Mouse (Mus musculus) cerebellum, adult 11 months (tissue): ENCODE results near the gene 4921539E11Rik.

ENCODE experiments used
- DNase-seq: peaks from one replicate; pipeline ENCODE4 v3.0.0; 2022

The 4921539E11Rik gene

DNA sequence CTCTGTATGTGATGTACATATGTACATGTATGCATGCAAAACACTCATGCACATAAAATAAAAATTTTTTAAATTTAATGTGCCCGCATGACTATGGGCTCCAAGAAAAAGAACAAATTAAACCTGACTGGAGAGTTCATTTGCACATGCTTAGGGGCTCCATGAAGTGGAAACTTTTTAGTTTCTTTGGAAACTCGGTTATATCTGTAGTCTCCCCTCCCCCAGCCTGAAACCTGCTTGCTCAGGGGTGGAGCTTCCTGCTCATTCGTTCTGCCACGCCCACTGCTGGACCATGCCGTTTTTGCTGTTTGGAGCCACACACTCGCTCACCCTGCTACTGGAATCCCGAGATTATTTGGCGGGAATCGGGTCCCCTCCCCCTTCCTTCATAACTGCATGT lies 67.8 kb downstream of the 4921539E11Rik start:
- DNase-seq: no peak

- DNase-seq: no peak
Measured at GRCm38 (mm10) chr4:103221789-103222188, 68.9 kb downstream of the 4921539E11Rik start.

GRCm38 (mm10) chr4:103219011-103219410 lies 71.7 kb downstream of the 4921539E11Rik start:
- DNase-seq: no peak

DNA sequence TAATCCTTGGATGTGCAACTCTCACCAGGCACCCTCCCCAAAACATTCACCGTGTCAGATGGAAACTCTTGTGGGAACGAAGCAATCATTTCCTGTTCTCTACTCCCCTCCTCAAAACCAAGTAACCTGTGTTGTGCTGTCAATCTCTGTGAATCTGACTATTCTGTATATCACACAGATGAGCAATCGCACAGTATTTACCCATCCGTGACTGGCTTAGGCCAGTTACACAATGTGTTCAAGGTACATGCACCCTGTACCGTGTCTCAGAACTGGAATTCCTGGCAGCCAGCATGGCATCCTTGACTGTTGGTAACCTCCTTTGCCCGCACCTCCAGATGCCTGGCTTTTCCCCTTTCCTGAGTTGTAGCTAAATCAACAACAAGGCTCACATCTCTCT lies 74.6 kb downstream of the 4921539E11Rik start:
- no peak for DNase-seq

DNA sequence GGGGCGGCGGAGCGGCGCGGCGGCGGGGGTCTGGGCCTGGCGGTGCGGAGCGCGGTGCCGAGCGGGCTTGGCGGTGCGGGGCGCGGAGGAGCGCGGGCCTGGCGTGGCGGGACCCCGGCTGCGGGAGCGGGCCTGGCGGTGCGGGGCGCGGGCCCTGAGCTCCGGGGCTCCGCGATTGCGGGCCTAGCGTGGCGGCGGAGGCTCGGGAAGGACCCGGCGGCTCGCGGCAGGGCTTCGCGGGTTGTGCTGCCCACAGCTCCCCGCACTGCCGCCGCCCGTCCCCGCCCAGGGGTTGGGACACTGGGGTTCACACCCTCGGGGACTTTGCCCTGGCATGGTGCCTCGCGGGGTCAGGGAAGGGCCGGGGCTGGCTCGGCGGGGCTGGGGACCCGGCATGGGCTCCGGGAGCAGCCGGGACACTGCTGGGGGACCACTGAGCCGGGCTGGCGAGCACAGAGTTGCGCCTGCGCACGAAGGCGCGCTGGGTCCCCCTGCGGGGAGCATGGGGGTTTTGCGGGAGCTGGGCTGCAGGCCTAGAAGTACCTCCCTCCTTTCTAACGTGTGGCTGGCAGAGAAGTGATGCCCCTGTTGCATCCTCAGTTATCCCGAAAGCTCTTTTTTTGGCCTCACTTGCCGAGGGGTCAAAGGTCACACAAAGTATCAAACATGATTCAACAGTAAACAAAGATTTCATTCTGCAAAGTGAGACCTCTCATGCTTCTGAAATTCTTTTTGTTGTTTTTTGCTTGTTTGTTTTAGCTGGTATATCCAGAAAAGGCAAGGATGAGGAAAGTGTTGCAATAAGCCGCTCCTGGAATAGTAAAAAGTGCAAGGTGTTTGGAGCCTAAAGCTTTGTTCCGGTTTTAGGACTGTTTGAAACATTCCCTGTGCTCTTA lies 75.5 kb downstream of the 4921539E11Rik start, which contains the start of gene Slc35d1:
Slc35d1 (minus strand) TSS at position 240 of the 896 bp plus-strand sequence.
- DNase-seq: peak; percentile 72

- peak; percentile 65 for DNase-seq
Measured at GRCm38 (mm10) chr4:103214498-103214924, 76.2 kb downstream of the 4921539E11Rik start.

GRCm38 (mm10) chr4:103213859-103214497 lies 76.7 kb downstream of the 4921539E11Rik start:
- no peak for DNase-seq

DNA sequence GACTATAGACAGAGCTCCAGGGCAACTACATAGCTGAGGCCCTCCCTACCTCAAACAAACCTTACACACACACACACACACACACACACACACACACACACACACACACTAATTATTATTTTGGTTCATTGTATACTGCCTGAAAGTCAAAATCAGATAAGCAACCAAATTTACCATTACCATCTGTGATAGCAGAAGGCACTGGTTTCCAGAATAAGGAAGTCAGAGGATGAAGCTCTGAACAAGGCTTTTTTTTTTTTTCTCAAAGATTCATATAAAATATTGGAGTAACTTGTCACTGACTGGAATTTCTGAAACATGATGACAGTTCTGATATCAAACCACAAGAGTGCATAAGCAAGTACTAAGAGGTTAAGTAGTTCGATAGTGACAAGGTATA lies 82.1 kb downstream of the 4921539E11Rik start:
- no peak for DNase-seq

- DNase-seq: no peak
Measured at GRCm38 (mm10) chr4:103203646-103204045, 87.0 kb downstream of the 4921539E11Rik start.

GRCm38 (mm10) chr4:103200046-103200445 lies 90.6 kb downstream of the 4921539E11Rik start:
- DNase-seq: no peak

GRCm38 (mm10) chr4:103199086-103199485 lies 91.6 kb downstream of the 4921539E11Rik start:
- no peak for DNase-seq

DNA sequence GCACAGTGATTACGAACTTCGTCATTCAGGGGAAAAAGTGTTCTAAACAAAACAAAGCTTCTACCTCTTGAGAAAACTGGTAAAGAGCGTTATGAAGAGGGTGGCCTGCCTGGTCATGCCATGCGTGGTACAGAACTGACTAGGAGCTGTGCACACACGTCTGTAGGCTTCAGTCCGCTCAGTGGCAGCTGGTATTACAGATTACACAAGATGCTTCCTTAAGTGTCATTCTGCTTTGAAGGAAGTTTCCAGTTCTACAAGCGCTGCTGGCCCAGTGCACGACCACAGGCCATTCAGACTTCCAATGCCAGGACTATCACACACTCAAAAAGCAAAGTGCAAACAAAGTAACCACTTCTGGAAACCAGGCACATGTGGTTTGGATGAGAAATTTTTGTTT lies 93.3 kb downstream of the 4921539E11Rik start:
- no peak for DNase-seq

DNA sequence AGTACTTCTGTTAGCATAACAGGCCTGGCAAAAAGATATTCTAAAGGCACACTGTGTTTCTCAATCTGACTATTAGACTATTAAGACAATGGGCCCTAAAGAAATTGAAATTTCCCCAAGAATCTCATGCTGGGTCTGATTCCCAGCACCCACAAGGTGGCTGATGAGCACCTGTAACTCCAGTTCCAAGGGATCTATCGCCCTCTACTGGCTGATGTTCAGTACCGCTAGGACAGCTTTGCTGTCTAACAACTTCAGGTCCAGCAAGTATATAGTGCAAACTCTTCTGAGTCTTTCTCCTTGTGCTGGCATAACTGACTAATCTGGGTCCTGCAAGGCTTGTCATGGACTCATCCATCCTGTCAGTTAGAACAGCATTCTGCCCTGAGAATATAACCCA lies 98.2 kb downstream of the 4921539E11Rik start:
- DNase-seq: no peak

GRCm38 (mm10) chr4:103188786-103189640 lies 101.7 kb downstream of the 4921539E11Rik start:
- no peak for DNase-seq
